Mouse (Mus musculus): ENCODE measurements around the gene Gm49510. TPM values are rescaled to one million over a fixed set of nuclear protein-coding genes. Genes with fewer than 3 reads are reported as not detected.

The Gm49510 gene
- total RNA-seq (2022), result not detected

- no peak for DNase-seq (ENCODE audit: low spot score)
Observed at GRCm38 (mm10) chr15:78899409-78899739, at the start of gene Gm49510. Gene Gm49510, plus strand, starts transcription at chr15:78899667.

DNA sequence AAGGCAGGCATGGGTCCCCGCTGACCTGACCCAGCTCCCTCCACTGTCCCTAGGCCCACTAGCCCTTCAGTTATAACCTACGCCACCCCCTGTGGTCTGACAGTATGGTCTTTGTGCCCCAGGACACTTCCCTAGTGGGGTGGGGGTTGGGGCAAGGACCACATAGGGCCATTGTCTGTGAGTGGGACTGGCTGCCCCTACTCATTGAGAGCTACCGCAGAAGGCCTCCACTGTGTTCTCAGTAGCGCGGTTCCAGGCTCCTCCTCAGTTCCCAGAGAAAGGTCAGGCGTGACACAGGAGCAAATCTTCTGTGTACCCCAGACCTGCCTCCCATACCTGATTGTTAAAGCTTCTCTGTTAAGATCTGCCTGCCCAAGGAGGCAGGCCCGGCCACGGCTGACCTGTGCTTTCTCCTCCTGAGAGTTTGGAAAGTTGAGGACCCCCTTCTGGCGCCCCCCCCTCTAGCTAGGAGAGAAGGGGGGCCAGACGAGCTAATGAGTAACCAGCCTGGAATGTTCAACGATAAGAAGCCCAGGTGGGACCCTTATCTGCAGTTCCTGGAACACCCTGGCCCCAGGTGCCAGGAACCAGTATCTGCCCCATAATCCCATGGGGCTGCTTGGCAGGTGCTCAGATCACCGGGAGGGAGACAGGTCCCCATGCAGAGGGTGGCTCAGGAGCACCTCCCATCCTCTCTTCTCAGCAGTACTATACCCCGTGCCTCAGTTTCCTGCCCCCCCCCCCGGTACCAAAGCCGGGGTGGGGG, 49.2 kb upstream of the Gm49510 start:
- no peak for DNase-seq (ENCODE audit: low spot score)

- no peak for DNase-seq (ENCODE audit: low spot score)
Observed at GRCm38 (mm10) chr15:78850944-78851343, 48.5 kb upstream of the Gm49510 start.

DNA sequence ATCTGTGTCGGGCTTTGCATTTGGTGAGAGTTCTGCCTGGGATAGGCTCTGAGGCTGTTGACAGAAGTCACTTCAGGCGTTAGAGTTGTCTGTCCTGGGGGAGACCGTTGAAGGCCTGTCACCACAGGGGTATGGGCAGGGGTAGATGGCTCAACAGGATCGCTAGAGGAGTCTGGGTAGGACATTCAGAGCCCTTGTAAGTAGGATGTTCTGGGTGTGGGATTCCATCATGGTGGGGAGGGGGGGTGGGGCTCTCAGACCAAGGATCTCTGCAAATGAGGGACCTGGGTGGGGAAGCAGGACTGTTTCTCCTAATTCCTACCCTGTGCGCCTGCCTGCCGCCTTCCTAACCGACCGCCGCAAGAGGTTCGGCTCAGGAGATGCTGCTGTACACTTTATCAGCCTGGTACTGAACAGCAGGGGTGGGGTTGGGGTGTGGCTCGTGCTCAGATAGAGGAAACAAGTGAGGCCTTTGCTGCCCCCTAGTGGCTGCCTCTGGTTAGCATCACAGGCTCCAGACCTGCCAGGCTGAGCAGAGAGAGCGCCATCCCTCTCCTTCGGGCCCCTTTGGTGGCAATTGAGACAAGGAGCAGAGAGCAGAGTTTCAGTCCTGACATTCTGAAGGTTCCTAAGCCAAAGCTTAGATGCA, 47.8 kb upstream of the Gm49510 start:
- DNase-seq (ENCODE audit: low spot score), result peak; percentile 92

- no peak for DNase-seq (ENCODE audit: low spot score)
Observed at GRCm38 (mm10) chr15:78855303-78855965, 44.0 kb upstream of the Gm49510 start, which contains the start of gene Lgals2. Gene Lgals2, minus strand, starts transcription at chr15:78855529.

- no peak for DNase-seq (ENCODE audit: low spot score)
Observed at GRCm38 (mm10) chr15:78857009-78857408, 42.5 kb upstream of the Gm49510 start.

DNA sequence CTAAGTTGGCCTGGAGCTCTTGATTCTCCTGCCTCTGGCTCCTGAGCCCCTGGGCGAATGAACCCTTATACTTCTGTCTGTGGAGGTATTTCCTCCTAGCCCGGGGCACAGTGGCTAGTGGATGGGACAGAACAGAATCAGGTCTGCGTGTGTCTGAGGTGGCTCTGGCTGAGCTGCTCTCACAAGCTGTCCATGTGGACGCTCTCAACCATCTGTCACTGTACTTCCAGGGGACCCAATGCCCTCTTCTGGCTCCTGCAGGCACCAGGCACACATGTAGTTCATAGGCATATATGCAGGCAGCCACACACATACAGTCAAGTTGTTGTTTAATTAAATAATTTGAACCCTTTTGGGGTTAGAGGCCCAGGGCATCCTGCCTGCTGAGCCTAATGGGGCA, 40.2 kb upstream of the Gm49510 start:
- DNase-seq (ENCODE audit: low spot score), result no peak

- DNase-seq (ENCODE audit: low spot score), result no peak
Observed at GRCm38 (mm10) chr15:78859714-78860113, 39.8 kb upstream of the Gm49510 start.

DNA sequence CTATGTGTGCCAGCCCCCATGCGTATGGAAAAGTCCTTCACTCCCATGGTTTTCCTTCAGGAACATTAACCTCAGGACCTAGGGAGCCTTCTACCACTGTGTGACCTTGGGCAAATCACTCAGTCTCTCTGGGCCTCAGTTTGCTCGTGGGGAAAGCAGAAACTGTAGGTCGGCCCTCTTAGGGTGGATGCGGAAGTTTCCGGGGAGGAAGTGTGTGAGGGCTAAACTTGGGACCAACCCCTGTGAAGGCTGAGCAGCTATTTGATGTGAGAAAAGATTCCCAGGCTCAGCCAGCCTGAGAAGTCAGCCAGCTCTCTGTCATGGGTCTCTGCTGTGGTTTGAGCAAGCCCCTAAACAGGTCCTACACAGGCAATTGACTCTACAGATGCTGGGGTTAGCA, 37.2 kb upstream of the Gm49510 start:
- DNase-seq (ENCODE audit: low spot score), result no peak

GRCm38 (mm10) chr15:78863154-78863553, 36.3 kb upstream of the Gm49510 start:
- no peak for DNase-seq (ENCODE audit: low spot score)

GRCm38 (mm10) chr15:78863852-78864253, 35.6 kb upstream of the Gm49510 start:
- DNase-seq (ENCODE audit: low spot score), result no peak

DNA sequence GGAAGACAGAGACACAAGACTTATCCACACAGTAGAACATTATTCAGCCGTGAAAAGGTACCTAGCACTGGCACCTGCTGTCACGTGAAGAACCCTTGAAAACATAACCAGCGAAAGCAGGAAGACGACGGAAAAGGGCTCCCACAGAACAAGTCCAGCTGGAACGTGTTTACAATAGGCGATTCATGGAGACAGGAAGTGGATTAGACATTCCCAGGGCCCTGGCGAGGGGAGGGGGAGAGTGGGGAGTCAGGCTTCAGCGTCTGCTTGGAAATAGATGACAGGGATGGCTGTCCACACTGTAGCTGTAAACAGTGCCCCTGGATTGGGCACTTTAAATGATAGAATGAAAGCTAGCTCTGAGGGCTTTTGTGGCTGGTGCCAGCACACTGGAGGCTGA, 31.1 kb upstream of the Gm49510 start:
- DNase-seq (ENCODE audit: low spot score), result peak; percentile 58

- no peak for DNase-seq (ENCODE audit: low spot score)
Observed at GRCm38 (mm10) chr15:78868826-78869233, 30.6 kb upstream of the Gm49510 start.

DNA sequence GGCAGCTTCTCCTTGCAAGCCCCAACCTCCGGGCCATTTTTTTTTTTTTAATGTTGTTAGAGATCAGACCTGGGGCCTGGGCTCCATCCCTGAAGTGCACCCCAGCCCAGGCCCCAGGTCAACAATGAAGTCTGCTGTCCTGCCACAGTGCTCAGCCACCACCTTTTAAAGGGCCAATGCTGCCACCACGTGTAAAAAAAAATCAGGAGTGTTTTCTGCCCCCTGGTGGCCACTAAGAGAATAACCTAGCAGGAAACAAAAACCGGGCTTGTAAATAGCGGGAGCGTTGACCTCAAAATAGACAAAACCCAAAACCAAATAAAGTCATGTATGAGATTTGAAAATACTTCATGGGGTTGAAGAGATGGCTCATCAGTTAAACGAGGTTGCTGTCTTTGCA, 29.7 kb upstream of the Gm49510 start:
- no peak for DNase-seq (ENCODE audit: low spot score)

- no peak for DNase-seq (ENCODE audit: low spot score)
Observed at GRCm38 (mm10) chr15:78872021-78872608, 27.4 kb upstream of the Gm49510 start.

- DNase-seq (ENCODE audit: low spot score), result no peak
Observed at GRCm38 (mm10) chr15:78873803-78874435, 25.5 kb upstream of the Gm49510 start.

GRCm38 (mm10) chr15:78874989-78875388, 24.5 kb upstream of the Gm49510 start:
- no peak for DNase-seq (ENCODE audit: low spot score)

DNA sequence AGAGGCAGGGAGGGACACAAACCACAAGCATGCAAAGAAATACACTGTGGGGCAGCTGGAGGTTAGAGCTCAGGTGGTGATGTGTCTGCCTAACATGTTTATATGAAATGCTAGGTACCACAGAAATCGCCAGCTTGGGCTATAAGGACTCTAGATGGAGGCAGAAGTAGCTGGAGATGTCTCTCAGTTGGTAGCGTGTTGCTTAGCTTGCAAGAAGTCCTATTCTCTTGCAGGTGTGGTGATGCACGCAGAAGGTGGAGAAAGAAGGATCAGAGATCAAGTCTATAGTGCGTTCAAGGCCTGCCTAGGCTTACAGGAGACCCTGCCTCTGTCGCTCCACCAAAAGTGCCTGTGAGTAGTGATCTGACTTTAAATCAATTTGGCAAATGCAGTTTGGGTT, 23.9 kb upstream of the Gm49510 start:
- DNase-seq (ENCODE audit: low spot score), result no peak

GRCm38 (mm10) chr15:78876258-78876696, 23.2 kb upstream of the Gm49510 start:
- DNase-seq (ENCODE audit: low spot score), result peak; percentile 66

DNA sequence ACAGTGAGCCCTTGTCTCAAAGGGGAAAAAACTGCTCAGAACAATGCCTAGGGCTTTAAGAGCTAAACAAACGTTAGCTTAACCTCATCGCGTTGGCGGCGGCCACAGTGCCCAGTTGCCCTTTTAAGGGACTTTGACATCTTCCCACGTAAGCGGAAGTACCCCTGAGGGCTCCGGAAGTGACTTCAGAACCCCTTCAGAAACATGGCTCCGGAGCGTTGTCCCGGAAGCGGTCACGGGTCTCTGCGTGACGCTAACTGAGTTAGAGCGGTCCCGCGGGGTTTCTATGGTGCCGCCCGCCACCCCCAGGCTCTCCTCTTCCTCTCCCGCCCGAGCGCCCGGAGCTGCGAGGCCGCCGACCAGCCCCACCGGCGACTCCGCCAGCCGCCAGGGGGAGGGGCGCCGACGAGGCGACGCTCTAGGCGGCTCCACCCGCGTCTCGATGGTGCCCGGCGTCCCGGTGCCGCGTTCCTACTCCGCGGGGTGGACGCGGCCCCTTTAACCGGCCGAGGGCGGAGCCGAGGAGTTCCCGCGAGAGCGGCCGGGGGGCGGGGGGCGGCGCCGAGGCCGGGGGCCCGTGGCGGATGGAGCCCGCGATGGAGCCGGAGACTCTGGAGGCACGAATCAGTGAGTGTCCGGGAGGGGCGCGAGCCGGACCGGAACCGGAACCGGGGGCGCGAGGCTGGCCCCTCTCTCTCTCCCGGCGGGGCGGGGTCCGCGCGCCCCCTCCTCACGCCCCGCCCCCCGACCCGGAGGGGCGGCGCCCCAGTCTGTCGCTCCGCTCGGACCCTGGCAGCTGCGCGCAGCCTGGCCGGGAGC, 22.3 kb upstream of the Gm49510 start, which contains the start of gene Gga1:
TSS of gene Gga1 (plus strand) at position 200 of the 819 bp plus-strand sequence.
- DNase-seq (ENCODE audit: low spot score), result peak; percentile 96

Measured in heart, adult 8-10 months (tissue).